Mouse (Mus musculus): ENCODE results near the gene Zdbf2.

GRCm38 (mm10) chr1:63239305-63239704 lies 33.8 kb upstream of the Zdbf2 start:
- TF ChIP-seq CTCF (IDR thresholded peaks at IDR 0.05; ENCODE audit: insufficient read depth, low read depth, low read length) = no peak
- TF ChIP-seq POLR2A (IDR thresholded peaks at IDR 0.05; ENCODE audit: insufficient read depth, low read depth, low read length) = no peak

All from olfactory bulb, adult 2 months (tissue).